Mouse (Mus musculus): ENCODE data around the gene Rps8.

Gene Rps8

DNA sequence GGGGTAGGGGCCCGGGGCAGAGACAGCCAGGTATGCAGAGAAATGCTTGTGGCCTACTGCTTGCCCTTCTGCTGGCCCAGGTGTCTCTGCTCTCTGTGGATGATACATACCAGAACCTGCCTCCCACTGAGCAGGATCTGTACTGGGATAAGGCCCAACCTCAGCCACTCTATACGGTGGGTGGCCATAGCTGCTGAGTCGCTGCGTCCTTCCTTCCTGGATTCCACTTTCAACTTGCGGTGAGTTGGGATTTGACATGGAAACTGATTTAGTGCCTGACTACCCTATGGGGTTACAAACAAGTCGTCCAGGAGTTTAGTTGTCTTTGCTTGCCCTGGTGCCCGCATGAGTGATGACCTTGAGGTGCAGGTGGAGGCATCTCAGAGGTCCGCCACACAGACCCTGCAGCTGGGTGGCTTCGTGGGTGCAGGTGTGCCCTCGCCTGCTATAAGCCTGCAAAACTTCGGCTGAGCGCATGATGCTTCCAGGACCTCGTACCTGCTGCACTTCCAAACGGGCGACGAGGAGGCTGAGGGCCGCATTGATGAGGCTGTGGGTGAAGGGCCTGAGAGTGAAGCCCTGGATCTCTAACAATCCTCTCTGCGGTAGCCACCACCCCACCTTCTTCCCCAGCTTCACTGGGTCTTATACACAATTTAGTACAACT, 7.9 kb downstream of the Rps8 start:
- no peak for DNase-seq

DNA sequence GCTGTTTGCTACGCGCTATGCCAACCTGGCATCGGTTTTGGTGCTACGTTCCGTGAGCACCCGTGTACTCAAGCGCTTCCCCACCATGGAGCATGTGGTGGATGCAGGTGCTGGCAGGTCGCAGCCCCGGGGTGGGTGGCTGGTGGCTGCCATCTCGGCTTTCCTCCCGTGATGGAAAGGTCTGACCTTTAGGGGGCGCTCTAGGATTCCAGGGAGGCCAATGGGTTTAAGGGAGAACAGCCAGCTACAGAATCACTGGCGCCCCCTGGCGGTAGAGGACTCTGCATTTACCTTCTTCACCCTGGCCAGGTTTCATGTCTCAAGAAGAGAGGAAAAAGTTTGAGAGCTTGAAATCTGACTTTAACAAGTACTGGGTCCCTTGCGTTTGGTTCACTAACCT, 9.9 kb downstream of the Rps8 start:
- DNase-seq = peak; percentile 98

DNA sequence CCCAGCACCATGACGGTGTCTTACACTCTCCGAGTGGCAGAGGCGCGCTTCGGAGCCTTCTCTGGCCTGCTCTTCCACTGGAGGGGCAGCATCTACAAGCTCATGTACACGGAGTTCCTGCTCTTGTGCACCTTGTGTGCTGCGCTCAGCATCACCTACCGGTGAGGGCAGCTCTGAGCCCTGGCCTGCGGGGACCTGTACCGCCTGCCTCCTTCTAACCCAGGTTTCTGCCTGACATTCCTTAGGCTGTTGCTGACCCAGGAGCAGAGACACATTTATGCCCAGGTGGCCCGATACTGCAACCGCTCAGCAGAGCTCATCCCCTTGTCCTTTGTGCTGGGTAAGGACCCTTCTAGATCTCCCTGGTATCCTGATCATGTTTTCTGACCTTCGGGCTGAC, 10.8 kb downstream of the Rps8 start:
- no peak for DNase-seq

- no peak for DNase-seq
Measured at GRCm38 (mm10) chr4:117143023-117143422, 13.0 kb downstream of the Rps8 start.

- no peak for DNase-seq
Measured at GRCm38 (mm10) chr4:117140613-117141012, 15.4 kb downstream of the Rps8 start.

- DNase-seq = peak; percentile 64 to 72
Measured at GRCm38 (mm10) chr4:117139217-117139612, 16.8 kb downstream of the Rps8 start.

DNA sequence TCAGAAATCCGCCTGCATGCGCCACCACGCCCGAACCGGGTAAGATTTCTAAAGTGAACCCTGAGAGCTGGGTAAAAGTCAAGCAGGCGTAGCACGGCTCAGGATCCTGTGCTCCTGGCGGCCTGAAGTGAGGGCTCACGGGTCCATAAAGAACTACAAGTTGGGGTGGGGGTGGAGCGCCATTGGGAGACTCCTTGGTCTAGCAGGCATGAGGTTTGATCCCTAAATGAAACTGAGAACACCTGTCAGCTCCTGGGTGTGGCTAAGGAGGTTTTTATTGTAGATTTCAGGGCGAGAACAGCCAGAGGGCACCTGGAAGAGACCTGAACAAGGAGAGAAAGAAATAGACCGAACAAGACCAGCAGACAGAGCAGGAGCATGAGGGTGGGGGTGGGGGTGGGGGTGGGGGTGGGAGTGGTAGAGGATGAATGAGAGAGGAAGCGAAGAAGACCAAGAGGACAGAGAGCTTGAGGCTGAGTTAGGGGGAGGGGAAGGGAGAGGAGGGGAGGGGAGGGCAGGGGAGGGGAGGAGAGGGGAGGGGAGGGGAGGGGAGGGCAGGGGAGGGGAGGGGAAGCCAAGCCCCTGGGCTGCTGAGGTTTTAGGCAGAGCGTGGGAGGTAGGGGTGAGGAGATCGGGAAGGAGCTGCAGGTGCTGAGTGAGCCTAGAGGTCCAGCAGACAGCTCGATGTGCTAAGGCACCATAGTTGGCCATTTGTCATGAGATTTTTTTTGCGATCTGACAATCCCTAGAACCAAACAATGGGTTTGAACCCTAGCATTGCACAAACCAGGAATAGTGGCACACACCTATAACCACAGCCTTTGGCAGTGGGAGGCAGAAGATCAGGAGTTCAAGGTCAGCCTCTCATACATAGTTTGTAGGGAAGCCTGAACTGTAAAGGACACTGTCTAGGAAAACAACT, 17.5 kb downstream of the Rps8 start:
- DNase-seq = no peak

- DNase-seq = no peak
Measured at GRCm38 (mm10) chr4:117136034-117136433, 20.0 kb downstream of the Rps8 start.

DNA sequence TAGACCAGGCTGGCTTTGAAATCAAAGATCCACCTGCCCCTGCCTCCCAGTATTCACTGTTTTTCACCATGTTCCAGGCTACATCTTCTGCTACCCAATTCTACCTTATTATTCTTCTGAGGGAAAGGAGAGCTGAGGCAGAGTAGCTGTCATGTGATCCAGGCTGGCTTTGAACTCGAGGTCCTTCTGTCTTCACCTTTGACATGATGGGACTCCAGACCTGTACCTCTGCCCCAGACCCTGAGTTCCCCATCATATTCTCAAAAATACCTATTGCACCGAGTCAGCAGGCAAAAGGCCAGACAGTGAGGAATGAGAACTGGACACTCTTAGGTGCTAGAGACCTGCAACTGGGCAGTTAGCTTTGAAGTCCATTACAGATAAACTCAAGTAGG, 21.4 kb downstream of the Rps8 start:
- DNase-seq = no peak

- DNase-seq = peak; percentile 98 to 99
Measured at GRCm38 (mm10) chr4:117133817-117134600, 22.0 kb downstream of the Rps8 start, which contains the start of gene Plk3. Gene Plk3 (minus strand): TSS chr4:117133963.

DNA sequence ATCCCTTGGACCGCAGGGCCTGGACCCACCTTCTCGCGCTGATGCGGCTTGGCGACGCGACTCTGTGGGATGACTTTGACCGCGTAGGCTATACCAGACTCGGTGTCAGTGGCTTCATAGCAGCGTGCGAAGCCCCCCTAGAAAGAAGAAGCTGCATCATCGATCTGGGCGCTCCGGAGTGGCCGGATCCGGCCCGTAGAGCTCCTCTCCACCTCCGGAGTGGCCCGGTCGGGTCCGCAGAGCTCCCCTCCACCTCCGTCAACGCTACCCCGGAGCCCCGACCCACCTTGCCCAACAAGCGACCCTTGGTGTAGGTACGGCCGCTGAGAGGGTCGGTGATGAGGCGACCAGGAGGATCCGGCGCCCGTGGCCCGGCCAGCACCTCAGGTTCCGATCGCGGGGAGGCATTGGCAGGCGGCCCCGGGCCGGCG, 22.7 kb downstream of the Rps8 start:
- DNase-seq = no peak

DNA sequence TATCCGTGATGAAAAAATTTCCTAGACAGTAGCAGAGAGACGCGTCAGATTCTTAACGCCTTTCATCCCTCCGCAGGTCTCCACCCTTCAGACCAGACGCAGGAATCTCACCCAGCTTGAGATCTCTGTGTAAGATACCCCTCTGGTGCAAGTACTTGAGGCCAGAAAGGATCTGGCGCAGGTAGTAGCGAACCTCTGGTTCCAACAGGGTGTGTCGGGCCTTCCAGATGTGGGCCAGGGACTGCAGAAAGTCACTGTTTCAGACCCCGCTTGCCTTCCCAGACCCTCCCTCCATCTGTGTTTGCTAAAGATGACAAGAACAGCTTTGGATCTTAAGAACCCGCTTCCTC, 23.3 kb downstream of the Rps8 start:
- DNase-seq = no peak

DNA sequence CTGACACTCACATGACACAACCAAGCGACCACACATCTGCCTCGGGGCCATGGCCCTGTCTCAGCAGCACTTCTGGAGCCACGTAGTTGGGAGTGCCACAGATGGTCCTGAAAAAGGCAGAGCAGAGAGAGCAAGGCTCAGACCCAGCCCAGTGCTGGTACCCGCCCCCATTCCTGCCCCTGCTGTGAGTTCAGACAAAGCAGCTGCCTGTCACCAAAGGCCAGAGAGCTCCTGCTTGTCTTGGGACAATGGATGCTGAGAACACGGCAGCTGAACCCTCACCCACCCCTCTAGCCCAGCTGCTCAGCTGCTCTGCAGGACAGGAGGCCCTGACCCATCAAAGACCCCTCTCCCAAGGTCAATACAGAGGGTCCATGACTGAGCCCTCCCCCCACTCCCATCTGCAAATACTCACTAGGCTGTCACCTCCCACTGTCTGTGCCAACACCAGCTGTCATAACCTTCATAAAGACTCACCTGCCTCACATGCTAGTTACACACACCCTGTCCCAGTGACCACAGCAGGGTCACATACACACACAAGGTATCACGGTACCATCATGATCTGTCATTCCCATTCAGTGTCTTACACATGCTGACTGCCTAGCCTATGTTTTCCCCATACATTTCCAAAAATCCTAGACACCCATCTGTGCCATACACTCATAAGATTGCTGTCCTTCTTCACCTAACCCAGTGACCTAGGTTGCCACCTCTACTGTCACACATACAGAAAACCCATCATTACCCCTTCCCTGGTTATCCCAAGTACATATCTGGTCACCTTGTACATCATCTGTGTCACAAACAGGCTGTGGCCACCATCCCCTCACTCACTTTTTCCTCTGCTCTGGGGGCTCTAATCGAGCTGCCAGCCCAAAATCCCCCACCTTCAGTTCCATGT, 23.9 kb downstream of the Rps8 start:
- DNase-seq = no peak

- DNase-seq = no peak
Measured at GRCm38 (mm10) chr4:117131198-117131597, 24.8 kb downstream of the Rps8 start.

DNA sequence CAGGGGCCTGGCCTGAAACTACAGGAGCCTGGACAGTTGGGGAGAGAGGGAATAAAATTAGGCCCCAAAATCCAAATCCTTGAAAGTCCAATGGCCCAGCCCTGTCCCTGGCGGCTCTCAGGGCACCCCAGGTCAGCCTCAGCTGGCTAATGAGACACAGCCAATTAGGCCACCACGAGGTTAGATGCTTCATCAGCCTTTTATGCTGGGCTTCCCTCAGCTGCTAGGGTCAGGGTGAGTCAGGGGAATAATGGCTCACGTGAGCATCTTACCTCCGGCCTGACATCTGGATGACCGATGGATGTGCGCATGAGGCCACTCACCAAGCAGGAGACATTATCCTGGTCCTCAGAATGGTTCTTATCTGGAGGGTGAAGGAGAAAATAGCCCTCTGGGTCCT, 25.3 kb downstream of the Rps8 start:
- no peak for DNase-seq

DNA sequence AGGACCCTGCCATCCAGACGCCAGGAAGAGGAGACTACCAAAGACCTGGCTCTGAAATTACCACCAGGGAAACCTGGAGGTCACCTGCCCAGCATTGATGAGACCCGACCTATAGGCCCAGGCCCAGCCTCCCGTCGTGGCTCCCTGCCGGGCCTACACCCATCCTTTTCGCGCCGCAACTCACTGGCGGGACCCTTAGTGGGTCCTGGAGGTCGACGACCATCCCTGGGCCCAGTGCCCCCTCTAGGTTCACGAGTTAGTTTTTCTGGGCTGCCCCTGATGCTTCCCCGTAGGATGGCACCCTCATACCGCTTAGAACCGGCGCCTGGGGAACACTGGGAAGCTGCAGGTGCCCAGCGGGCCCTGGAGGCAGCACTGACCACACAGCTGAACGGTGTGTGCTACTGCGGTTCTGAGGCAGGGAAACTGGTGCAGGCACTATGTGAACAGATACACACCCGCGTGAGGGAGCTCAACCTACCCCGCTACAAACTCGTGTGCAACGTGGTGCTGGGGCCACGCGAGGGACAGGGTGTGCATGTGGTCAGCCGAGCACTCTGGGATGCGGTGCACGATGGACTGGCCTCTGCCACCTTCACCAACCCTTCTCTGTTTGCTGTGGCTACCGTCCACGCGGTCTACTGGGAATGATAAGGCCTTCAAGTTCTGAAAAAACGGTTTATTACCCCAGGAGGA, 27.9 kb downstream of the Rps8 start:
- no peak for DNase-seq

- DNase-seq = peak; percentile 31 to 32
Measured at GRCm38 (mm10) chr4:117126675-117127290, 29.3 kb downstream of the Rps8 start, which contains the start of gene Tctex1d4. Gene Tctex1d4 (plus strand): TSS chr4:117126794.

DNA sequence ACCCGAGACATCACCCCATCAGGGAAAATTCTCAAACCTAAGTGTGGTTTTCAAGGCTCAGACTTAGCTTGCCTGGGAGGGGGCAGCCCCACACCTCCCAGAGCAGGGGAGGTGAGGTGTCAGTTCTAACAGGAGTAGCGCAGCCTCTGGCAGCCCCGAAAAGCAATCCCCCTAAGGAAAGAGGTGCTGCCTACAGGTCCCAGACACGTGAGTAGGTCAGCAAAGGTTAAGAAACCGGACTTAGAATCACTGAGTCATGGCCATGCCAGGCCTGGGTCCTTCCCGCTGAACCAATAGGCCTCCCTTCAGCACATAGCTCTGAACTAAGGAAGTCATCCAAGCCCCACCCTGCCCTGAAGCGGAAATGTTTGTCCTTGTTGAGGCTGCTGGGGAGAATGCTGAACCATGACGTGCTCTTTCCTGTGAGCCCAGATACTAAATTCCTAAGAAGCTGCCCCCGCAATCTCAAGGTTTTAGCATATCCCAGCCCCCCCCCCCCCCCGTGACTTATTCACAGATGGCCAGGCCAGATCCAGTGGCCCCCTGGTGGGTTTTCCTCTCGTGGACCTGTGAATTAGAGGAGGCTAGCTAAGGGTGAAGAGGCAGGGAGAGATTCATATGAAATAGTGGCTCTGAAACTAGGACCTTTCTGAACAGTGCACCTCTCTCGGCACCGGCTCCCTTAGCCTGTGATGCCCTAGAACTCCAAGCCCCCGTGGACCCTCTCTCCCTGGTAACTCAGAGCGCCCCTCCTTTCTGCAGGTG, 30.0 kb downstream of the Rps8 start:
- peak; percentile 57 to 64 for DNase-seq

- DNase-seq = no peak
Measured at GRCm38 (mm10) chr4:117125348-117125909, 30.6 kb downstream of the Rps8 start, which contains the start of gene Btbd19. Gene Btbd19 (minus strand): TSS chr4:117125725.
